27 mouse cellular contexts compared by ENCODE assay signal in the genomic region with DNA sequence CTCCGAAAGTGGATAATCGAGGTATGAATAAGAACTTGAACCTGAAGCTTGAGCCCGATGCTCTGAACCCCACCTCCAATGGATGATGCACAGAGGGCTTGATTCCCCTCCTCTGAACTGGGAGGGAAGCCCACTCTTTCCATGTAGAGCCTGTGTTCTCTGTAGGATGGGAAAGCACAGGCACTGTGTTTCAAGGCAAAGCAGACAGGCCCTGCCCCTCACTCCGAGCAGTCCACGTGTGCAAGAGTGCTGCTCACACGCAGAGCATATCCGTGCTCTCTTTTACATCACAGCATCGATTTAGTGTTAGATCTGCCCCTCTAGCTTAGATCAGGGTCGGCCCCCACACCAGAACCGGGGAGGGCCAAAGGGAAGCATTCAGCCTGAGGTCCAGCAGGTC.
A peak's percentile ranks its signal among the peaks of the same experiment; 100 is the strongest.
DNase-seq lines count a peak whose midpoint lies in the region; ATAC-seq and TF ChIP-seq lines count a peak whose summit lies in the region.
"Had no signal": no experiment of that assay in that cellular context is flagged by ENCODE, and none has a peak within 500 bp of the region (broad histone marks: within the 10 kb centered on the region; RNA-seq: fewer than 3 reads in every experiment).

No protein-coding gene starts in this region.

- no peaks in the 10 kb centered on the region for H3K9me3 ChIP-seq in forebrain, embryonic 15.5 days
- no peaks in the 10 kb centered on the region for H3K9me3 ChIP-seq in forebrain, embryonic 12.5 days
- H3K9me3 ChIP-seq in megakaryocyte, embryonic 14.5 days: peaks cover 80% of the 10 kb centered on the region
- no peaks in the 10 kb centered on the region for H3K9me3 ChIP-seq in stomach, embryonic 16.5 days (replicated peaks; ENCODE audit: control insufficient read depth, low read length)
- H3K9me3 ChIP-seq in stomach, postnatal 0 days (ENCODE audit: control insufficient read depth, low read length): no peaks in the 10 kb centered on the region
- H3K9me3 ChIP-seq: embryonic facial prominence, embryonic 15.5 days; heart, embryonic 15.5 days; liver, embryonic 12.5 days; neural tube, embryonic 12.5 days had no signal

- no peak for DNase-seq in stomach, postnatal 0 days (ENCODE audit: low spot score)
- DNase-seq in spleen, postnatal 10 days (ENCODE audit: low spot score in 2 of 2): no peak
- DNase-seq in lung, postnatal 25 days (ENCODE audit: low spot score): no peak
- DNase-seq: adrenal gland, postnatal 10 days; cerebellum, adult 11 months; cerebellum, adult 9-10 months; cerebellum, postnatal 36 days; gastrocnemius, postnatal 10 days; kidney, adult 8-10 months; kidney, postnatal 4 days; layer of hippocampus, postnatal 36 days; left cerebral cortex, postnatal 4 days; liver, postnatal 0 days; lung, postnatal 4 days; right cerebral cortex, postnatal 4 days had no signal

- no peak overlapping the region for H3K4me2 ChIP-seq in forebrain, embryonic 15.5 days (replicated peaks)
- no peak overlapping the region; the same call in 1 of the 2 replicates for H3K4me2 ChIP-seq in forebrain, embryonic 12.5 days
- H3K4me2 ChIP-seq in stomach, embryonic 16.5 days (ENCODE audit: low read depth, low read length): no peak overlapping the region
- H3K4me2 ChIP-seq in stomach, postnatal 0 days (replicated peaks; ENCODE audit: low read depth): no peak overlapping the region
- H3K4me2 ChIP-seq: embryonic facial prominence, embryonic 15.5 days; heart, embryonic 15.5 days; liver, embryonic 12.5 days; neural tube, embryonic 12.5 days had no signal

- no peak for TF ChIP-seq CTCF in stomach, postnatal 0 days (IDR thresholded peaks at IDR 0.05; ENCODE audit: low read depth)

- no peaks in the 10 kb centered on the region for H3K27me3 ChIP-seq in forebrain, embryonic 15.5 days
- H3K27me3 ChIP-seq in forebrain, embryonic 12.5 days: 0 out of 2 replicates have a peak, but pooled peaks cover 2% of the 10 kb centered on the region
- no peaks in the 10 kb centered on the region for H3K27me3 ChIP-seq in megakaryocyte, embryonic 14.5 days (replicated peaks)
- H3K27me3 ChIP-seq in stomach, embryonic 16.5 days (ENCODE audit: control insufficient read depth, insufficient read depth, low read length): no peaks in the 10 kb centered on the region
- no peaks in the 10 kb centered on the region for H3K27me3 ChIP-seq in stomach, postnatal 0 days (ENCODE audit: control insufficient read depth, insufficient read depth, low read length)
- H3K27me3 ChIP-seq: embryonic facial prominence, embryonic 15.5 days; heart, embryonic 15.5 days; liver, embryonic 12.5 days; neural tube, embryonic 12.5 days; Patski had no signal

- H3K36me3 ChIP-seq in forebrain, embryonic 15.5 days: no peaks in the 10 kb centered on the region
- no peaks in the 10 kb centered on the region for H3K36me3 ChIP-seq in forebrain, embryonic 12.5 days (replicated peaks)
- H3K36me3 ChIP-seq in megakaryocyte, embryonic 14.5 days (replicated peaks; ENCODE audit: low read length): no peaks in the 10 kb centered on the region
- H3K36me3 ChIP-seq in stomach, embryonic 16.5 days (ENCODE audit: control insufficient read depth, insufficient read depth, low read length): no peaks in the 10 kb centered on the region
- H3K36me3 ChIP-seq in stomach, postnatal 0 days (ENCODE audit: control insufficient read depth, insufficient read depth, low read length): no peaks in the 10 kb centered on the region
- H3K36me3 ChIP-seq: embryonic facial prominence, embryonic 15.5 days; heart, embryonic 15.5 days; liver, embryonic 12.5 days; neural tube, embryonic 12.5 days had no signal

- no peak overlapping the region for H3K4me3 ChIP-seq in forebrain, embryonic 15.5 days
- no peak overlapping the region for H3K4me3 ChIP-seq in forebrain, embryonic 12.5 days (replicated peaks)
- H3K4me3 ChIP-seq in megakaryocyte, embryonic 14.5 days (replicated peaks): peak overlapping the region; percentile 54
- no peak overlapping the region for H3K4me3 ChIP-seq in stomach, embryonic 16.5 days (replicated peaks; ENCODE audit: low read length)
- no peak overlapping the region for H3K4me3 ChIP-seq in stomach, postnatal 0 days (ENCODE audit: low read depth, low read length)
- H3K4me3 ChIP-seq: embryonic facial prominence, embryonic 15.5 days; heart, embryonic 15.5 days; liver, embryonic 12.5 days; neural tube, embryonic 12.5 days had no signal

- H3K9ac ChIP-seq in forebrain, embryonic 15.5 days (replicated peaks): no peak overlapping the region; the same call in 1 of the 2 replicates
- no peak overlapping the region for H3K9ac ChIP-seq in forebrain, embryonic 12.5 days
- no peak overlapping the region for H3K9ac ChIP-seq in stomach, embryonic 16.5 days (ENCODE audit: low read length)
- H3K9ac ChIP-seq in stomach, postnatal 0 days (ENCODE audit: low read length): no peak overlapping the region
- H3K9ac ChIP-seq: embryonic facial prominence, embryonic 15.5 days; heart, embryonic 15.5 days; liver, embryonic 12.5 days; liver, postnatal 0 days had no signal

- no peak overlapping the region for H3K27ac ChIP-seq in forebrain, embryonic 15.5 days (replicated peaks)
- no peak overlapping the region for H3K27ac ChIP-seq in forebrain, embryonic 12.5 days
- H3K27ac ChIP-seq in stomach, embryonic 16.5 days (ENCODE audit: low read length): peak overlapping the region; percentile 4; the same call in 1 of the 2 replicates
- H3K27ac ChIP-seq in stomach, postnatal 0 days (replicated peaks): no peak overlapping the region
- H3K27ac ChIP-seq: embryonic facial prominence, embryonic 15.5 days; heart, embryonic 15.5 days; kidney, postnatal 0 days; liver, embryonic 12.5 days; neural tube, embryonic 12.5 days had no signal

- no peak for TF ChIP-seq EP300 in stomach, postnatal 0 days (optimal IDR thresholded peaks at IDR 0.05)

- peaks cover 12% of the 10 kb centered on the region; the same call in 1 of the 2 replicates for H3K4me1 ChIP-seq in forebrain, embryonic 15.5 days
- H3K4me1 ChIP-seq in forebrain, embryonic 12.5 days: peaks cover 16% of the 10 kb centered on the region
- no peaks in the 10 kb centered on the region for H3K4me1 ChIP-seq in megakaryocyte, embryonic 14.5 days
- no peaks in the 10 kb centered on the region; the same call in 1 of the 2 replicates for H3K4me1 ChIP-seq in stomach, embryonic 16.5 days (ENCODE audit: control insufficient read depth, insufficient read depth, low read length)
- no peaks in the 10 kb centered on the region for H3K4me1 ChIP-seq in stomach, postnatal 0 days (replicated peaks; ENCODE audit: control insufficient read depth, insufficient read depth)
- H3K4me1 ChIP-seq: heart, embryonic 15.5 days; liver, embryonic 12.5 days had no signal

- 79% methylated on average over 10 of the region's 10 CpGs for WGBS in forebrain, embryonic 15.5 days
- 80% methylated on average over 10 of the region's 10 CpGs for WGBS in forebrain, embryonic 12.5 days
- WGBS in stomach, embryonic 16.5 days: 86% methylated on average over 10 of the region's 10 CpGs
- 77% methylated on average over 10 of the region's 10 CpGs for WGBS in stomach, postnatal 0 days

- ATAC-seq in forebrain, embryonic 15.5 days (replicated peaks): 0 out of 2 replicates have a peak, but pooled peaks have one; percentile 29
- no peak for ATAC-seq in forebrain, embryonic 12.5 days (ENCODE audit: low FRiP score)
- no peak for ATAC-seq in megakaryocyte, adult 5-6 weeks (ENCODE audit: poor library complexity, severe bottlenecking)
- no peak for ATAC-seq in stomach, embryonic 16.5 days (ENCODE audit: insufficient read depth, low FRiP score)
- no peak for ATAC-seq in stomach, postnatal 0 days (ENCODE audit: low FRiP score, low TSS enrichment)
- ATAC-seq: intestine, embryonic 16.5 days; liver, embryonic 12.5 days; liver, postnatal 0 days had no signal
